Mouse (Mus musculus): ENCODE measurements around the gene Fev.
A peak's percentile ranks its signal among the peaks of the same experiment; 100 is the strongest.

Gene Fev

GRCm38 (mm10) chr1:74880785-74881360, 4.3 kb downstream of the Fev start:
- DNase-seq (ENCODE audit: extremely low read depth, low read depth), result peak; percentile 7

GRCm38 (mm10) chr1:74877199-74877598, 8.0 kb downstream of the Fev start:
- no peak for DNase-seq (ENCODE audit: extremely low read depth, low read depth)

GRCm38 (mm10) chr1:74872218-74872617, 13.0 kb downstream of the Fev start:
- DNase-seq (ENCODE audit: extremely low read depth, low read depth), result peak; percentile 36

- no peak for DNase-seq (ENCODE audit: extremely low read depth, low read depth)
Observed at GRCm38 (mm10) chr1:74861783-74862182, 23.4 kb downstream of the Fev start.

GRCm38 (mm10) chr1:74859223-74859984, 25.8 kb downstream of the Fev start:
- DNase-seq (ENCODE audit: extremely low read depth, low read depth), result no peak

- DNase-seq (ENCODE audit: extremely low read depth, low read depth), result no peak
Observed at GRCm38 (mm10) chr1:74858805-74859204, 26.4 kb downstream of the Fev start.

GRCm38 (mm10) chr1:74858171-74858719, 27.0 kb downstream of the Fev start:
- DNase-seq (ENCODE audit: extremely low read depth, low read depth), result no peak

- DNase-seq (ENCODE audit: extremely low read depth, low read depth), result no peak
Observed at GRCm38 (mm10) chr1:74857677-74858076, 27.5 kb downstream of the Fev start.

- DNase-seq (ENCODE audit: extremely low read depth, low read depth), result no peak
Observed at GRCm38 (mm10) chr1:74857201-74857600, 28.0 kb downstream of the Fev start.

GRCm38 (mm10) chr1:74856791-74857190, 28.4 kb downstream of the Fev start:
- no peak for DNase-seq (ENCODE audit: extremely low read depth, low read depth)

GRCm38 (mm10) chr1:74856439-74856720, 28.8 kb downstream of the Fev start:
- no peak for DNase-seq (ENCODE audit: extremely low read depth, low read depth)

GRCm38 (mm10) chr1:74855651-74856438, 29.4 kb downstream of the Fev start:
- no peak for DNase-seq (ENCODE audit: extremely low read depth, low read depth)

- DNase-seq (ENCODE audit: extremely low read depth, low read depth), result no peak
Observed at GRCm38 (mm10) chr1:74855156-74855555, 30.1 kb downstream of the Fev start.

- no peak for DNase-seq (ENCODE audit: extremely low read depth, low read depth)
Observed at GRCm38 (mm10) chr1:74854306-74855056, 30.7 kb downstream of the Fev start, which contains the start of gene Cdk5r2. Gene Cdk5r2 (plus strand): TSS chr1:74854934.

- DNase-seq (ENCODE audit: extremely low read depth, low read depth), result no peak
Observed at GRCm38 (mm10) chr1:74851001-74851775, 34.0 kb downstream of the Fev start.

- DNase-seq (ENCODE audit: extremely low read depth, low read depth), result no peak
Observed at GRCm38 (mm10) chr1:74850251-74850650, 35.0 kb downstream of the Fev start.

GRCm38 (mm10) chr1:74848946-74849345, 36.3 kb downstream of the Fev start:
- no peak for DNase-seq (ENCODE audit: extremely low read depth, low read depth)

- no peak for DNase-seq (ENCODE audit: extremely low read depth, low read depth)
Observed at GRCm38 (mm10) chr1:74846341-74846740, 38.9 kb downstream of the Fev start.

GRCm38 (mm10) chr1:74843090-74843489, 42.1 kb downstream of the Fev start:
- DNase-seq (ENCODE audit: extremely low read depth, low read depth), result no peak

- DNase-seq (ENCODE audit: extremely low read depth, low read depth), result no peak
Observed at GRCm38 (mm10) chr1:74833255-74833654, 52.0 kb downstream of the Fev start.
